Mouse (Mus musculus): ENCODE measurements around the gene Fn1.

GRCm38 (mm10) chr1:71681306-71681705 is 28.3 kb upstream of the Fn1 start:
- TF ChIP-seq CTCF (IDR thresholded peaks at IDR 0.05; ENCODE audit: control insufficient read depth, insufficient read depth, low read length) (no peak), POLR2A (IDR thresholded peaks at IDR 0.05; ENCODE audit: borderline replicate concordance, control insufficient read depth, low read depth, low read length) (no peak)

Measured in bone marrow, adult 2 months (tissue).